Mouse (Mus musculus) left cerebral cortex, postnatal 25 days (tissue): ENCODE measurements around the gene Rpusd3. TPM values are rescaled to one million over a fixed set of nuclear protein-coding genes. Genes with fewer than 3 reads are reported as not detected.

Experiments
- DNase-seq, 2 experiments: peaks; one replicate each; pipeline ENCODE4 v3.0.0; 2022; ENCODE audit warnings: low spot score in 2 of 2, mixed read lengths in 1 of 2
- intact Hi-C: fragments of 180-260 bp; cut with DNase I; formaldehyde crosslinking; loops from one replicate; pipeline ENCODE4 v1.15.1; 2025
- total RNA-seq, 2 experiments: library from RNA; stranded (reverse); gene quantifications; 2 replicates each; pipeline ENCODE4 v1.2.3; 2021

Rpusd3 gene
- total RNA-seq, 2 experiments from 2014 or later = 17.0 to 21.0 TPM

GRCm38 (mm10) chr6:113392387-113393071, 26.6 kb downstream of the Rpusd3 start:
- DNase-seq = peak; percentile 42 to 44
- intact Hi-C loops = no loop called here

GRCm38 (mm10) chr6:113392015-113392386, 27.1 kb downstream of the Rpusd3 start:
- intact Hi-C loops = no loop called here

GRCm38 (mm10) chr6:113390715-113391114, 28.4 kb downstream of the Rpusd3 start:
- no peak for DNase-seq
- intact Hi-C loops = no loop called here

More at GRCm38 (mm10) chr6:113392015-113392386, 27.1 kb downstream of the Rpusd3 start:
- DNase-seq = no peak

- intact Hi-C loops = no loop called here
- no peak for DNase-seq
These were observed 30.2 kb downstream of the Rpusd3 start, which contains the start of gene Ttll3 for GRCm38 (mm10) chr6:113388960-113389359. Gene Ttll3, plus strand, starts transcription at chr6:113389260.

GRCm38 (mm10) chr6:113386025-113386424, 33.1 kb downstream of the Rpusd3 start:
- intact Hi-C loops = no loop called here
- DNase-seq = no peak

- no peak for DNase-seq
- intact Hi-C loops = no loop called here
These were observed 33.9 kb downstream of the Rpusd3 start for GRCm38 (mm10) chr6:113385160-113385714.

- DNase-seq = no peak
- intact Hi-C loops = no loop called here
These were observed 34.7 kb downstream of the Rpusd3 start for GRCm38 (mm10) chr6:113384351-113384927.

GRCm38 (mm10) chr6:113380480-113380879, 38.7 kb downstream of the Rpusd3 start:
- DNase-seq = no peak
- intact Hi-C loops = no loop called here

- intact Hi-C loops = no loop called here
These were observed 39.9 kb downstream of the Rpusd3 start for GRCm38 (mm10) chr6:113379246-113379645.

GRCm38 (mm10) chr6:113377496-113378385, 41.4 kb downstream of the Rpusd3 start, which contains the start of the genes Tada3 and Arpc4:
Gene Tada3, minus strand, starts transcription at chr6:113377883.
Gene Arpc4, plus strand, starts transcription at chr6:113378115.
- intact Hi-C loops = no loop called here
- peak; percentile 91 to 93 for DNase-seq

More at GRCm38 (mm10) chr6:113379246-113379645, 39.9 kb downstream of the Rpusd3 start:
- DNase-seq = no peak

GRCm38 (mm10) chr6:113377172-113377495, 42.0 kb downstream of the Rpusd3 start:
- DNase-seq = no peak

GRCm38 (mm10) chr6:113373491-113373890, 45.6 kb downstream of the Rpusd3 start:
- intact Hi-C loops = no loop called here
- DNase-seq = no peak

More at GRCm38 (mm10) chr6:113377172-113377495, 42.0 kb downstream of the Rpusd3 start:
- intact Hi-C loops = no loop called here

GRCm38 (mm10) chr6:113370194-113370929, 48.8 kb downstream of the Rpusd3 start:
- no peak for DNase-seq
- intact Hi-C loops = no loop called here

GRCm38 (mm10) chr6:113368577-113368976, 50.6 kb downstream of the Rpusd3 start:
- DNase-seq = no peak
- intact Hi-C loops = no loop called here

- intact Hi-C loops = no loop called here
These were observed 51.0 kb downstream of the Rpusd3 start for GRCm38 (mm10) chr6:113368124-113368523.

GRCm38 (mm10) chr6:113367574-113367973, 51.6 kb downstream of the Rpusd3 start:
- intact Hi-C loops = no loop called here

More at GRCm38 (mm10) chr6:113368124-113368523, 51.0 kb downstream of the Rpusd3 start:
- DNase-seq = no peak

GRCm38 (mm10) chr6:113366639-113367038, 52.5 kb downstream of the Rpusd3 start:
- intact Hi-C loops = no loop called here

More at GRCm38 (mm10) chr6:113367574-113367973, 51.6 kb downstream of the Rpusd3 start:
- no peak for DNase-seq

More at GRCm38 (mm10) chr6:113366639-113367038, 52.5 kb downstream of the Rpusd3 start:
- no peak for DNase-seq
